Mouse (Mus musculus) E14TG2a.4 (cell line): ENCODE measurements at regions not wholly inside any gene's neighbourhood (a gene's known extent, or its start where the extent isn't known, plus 50 kb on each side); places are given as distances from the start of the nearest gene placed in this dataset.

Source experiments
- H3K27me3 ChIP-seq: 2 replicates; pipeline ENCODE4 v1.6.1; 2014; ENCODE audit warnings: low read length, control low read depth; ENCODE audit not compliant: insufficient read depth
- H3K36me3 ChIP-seq: 2 replicates; pipeline ENCODE4 v1.6.1; 2014; ENCODE audit warnings: low read length, control low read depth; ENCODE audit not compliant: insufficient read depth
- H3K4me1 ChIP-seq: replicated peaks from 2 replicates; pipeline ENCODE4 v1.6.1; 2014; ENCODE audit warnings: low read depth, low read length, control low read depth
- H3K4me3 ChIP-seq: replicated peaks from 2 replicates; pipeline ENCODE4 v1.5.1; 2014; ENCODE audit warnings: mild to moderate bottlenecking, low read length
- H3K9me3 ChIP-seq: 2 replicates; pipeline ENCODE4 v1.6.1; 2014; ENCODE audit warnings: low read length, control low read depth
- CTCF ChIP-seq: conservative IDR thresholded peaks from 2 replicates; pipeline ENCODE4 v1.5.1; 2014; ENCODE audit warnings: low read length
- NANOG ChIP-seq: IDR thresholded peaks from 2 replicates; pipeline ENCODE4 v1.6.1; 2014; ENCODE audit warnings: borderline replicate concordance, low read length, mixed read lengths
- POU5F1 ChIP-seq: IDR thresholded peaks from 2 replicates; pipeline ENCODE4 v1.6.1; 2014; ENCODE audit warnings: low read length, borderline replicate concordance

GRCm38 (mm10) chr7:36262124-36262710 is 435.7 kb upstream of the Tshz3 start:
- Histone ChIP-seq H3K27me3 (no peaks in the 10 kb centered on the region), H3K9me3 (no peaks in the 10 kb centered on the region), H3K36me3 (no peaks in the 10 kb centered on the region), H3K4me3 (no peak overlapping the region), H3K4me1 (no peaks in the 10 kb centered on the region)
- TF ChIP-seq CTCF (no peak), POU5F1 (no peak), NANOG (no peak)

- TF ChIP-seq NANOG = no peak
- TF ChIP-seq CTCF = no peak
- TF ChIP-seq POU5F1 = no peak
- Histone ChIP-seq H3K27me3 (no peaks in the 10 kb centered on the region), H3K4me3 (no peak overlapping the region), H3K9me3 (no peaks in the 10 kb centered on the region), H3K36me3 (no peaks in the 10 kb centered on the region), H3K4me1 (no peaks in the 10 kb centered on the region)
These were observed 440.8 kb upstream of the Tshz3 start for GRCm38 (mm10) chr7:36257102-36257501.

GRCm38 (mm10) chr7:36247356-36247755 is 444.6 kb upstream of the Zfp507 start:
- no peaks in the 10 kb centered on the region for H3K27me3 ChIP-seq
- no peaks in the 10 kb centered on the region for H3K9me3 ChIP-seq
- no peaks in the 10 kb centered on the region for H3K36me3 ChIP-seq
- no peak for TF ChIP-seq CTCF
- no peak for TF ChIP-seq NANOG
- TF ChIP-seq POU5F1 = no peak
- no peaks in the 10 kb centered on the region for H3K4me1 ChIP-seq
- H3K4me3 ChIP-seq = no peak overlapping the region

GRCm38 (mm10) chr7:36236673-36237072 is 433.9 kb upstream of the Zfp507 start:
- no peaks in the 10 kb centered on the region for H3K27me3 ChIP-seq
- H3K4me1 ChIP-seq = no peaks in the 10 kb centered on the region
- H3K36me3 ChIP-seq = no peaks in the 10 kb centered on the region
- no peak for TF ChIP-seq POU5F1
- no peak for TF ChIP-seq NANOG
- peak; percentile 86 for TF ChIP-seq CTCF
- H3K9me3 ChIP-seq = 0 out of 2 replicates have a peak, but pooled peaks cover 2% of the 10 kb centered on the region
- H3K4me3 ChIP-seq = no peak overlapping the region

GRCm38 (mm10) chr7:36229031-36229430 is 426.2 kb upstream of the Zfp507 start:
- TF ChIP-seq NANOG (no peak), CTCF (no peak), POU5F1 (no peak)
- no peaks in the 10 kb centered on the region for H3K27me3 ChIP-seq
- H3K36me3 ChIP-seq = no peaks in the 10 kb centered on the region
- H3K4me1 ChIP-seq = no peaks in the 10 kb centered on the region
- H3K9me3 ChIP-seq = no peaks in the 10 kb centered on the region
- no peak overlapping the region for H3K4me3 ChIP-seq

GRCm38 (mm10) chr7:36224416-36224815 is 421.6 kb upstream of the Zfp507 start:
- Histone ChIP-seq H3K9me3 (no peaks in the 10 kb centered on the region), H3K4me1 (no peaks in the 10 kb centered on the region), H3K36me3 (no peaks in the 10 kb centered on the region), H3K4me3 (no peak overlapping the region), H3K27me3 (no peaks in the 10 kb centered on the region)
- TF ChIP-seq POU5F1 = no peak
- no peak for TF ChIP-seq NANOG
- no peak for TF ChIP-seq CTCF

- Histone ChIP-seq H3K36me3 (no peaks in the 10 kb centered on the region), H3K27me3 (no peaks in the 10 kb centered on the region), H3K4me3 (no peak overlapping the region), H3K4me1 (no peaks in the 10 kb centered on the region), H3K9me3 (no peaks in the 10 kb centered on the region)
- TF ChIP-seq NANOG = no peak
- no peak; the same call in 1 of the 2 replicates for TF ChIP-seq CTCF
- TF ChIP-seq POU5F1 = no peak
These were observed 415.6 kb upstream of the Zfp507 start for GRCm38 (mm10) chr7:36218386-36218785.

- Histone ChIP-seq H3K4me1 (no peaks in the 10 kb centered on the region), H3K27me3 (no peaks in the 10 kb centered on the region), H3K36me3 (no peaks in the 10 kb centered on the region), H3K9me3 (no peaks in the 10 kb centered on the region), H3K4me3 (no peak overlapping the region)
- TF ChIP-seq CTCF = no peak
- TF ChIP-seq POU5F1 = no peak
- TF ChIP-seq NANOG = no peak
These were observed 407.2 kb upstream of the Zfp507 start for GRCm38 (mm10) chr7:36210034-36210433.
